Mouse (Mus musculus): ENCODE data around the gene Adrm1. TPM values are rescaled to one million over a fixed set of nuclear protein-coding genes. Genes with fewer than 3 reads are reported as not detected.

Gene Adrm1
- total and polyA plus RNA-seq, 3 experiments: 287 to 312 TPM; not detected in 1

- Histone ChIP-seq H3K27ac (ENCODE audit: control insufficient read depth, low read depth, low read length) (no peak overlapping the region), H3K9me3 (replicated peaks; ENCODE audit: insufficient read depth, low read length) (no peaks in the 10 kb centered on the region), H3K4me3 (ENCODE audit: control insufficient read depth in 1 of 2, insufficient read depth in 1 of 2, low read depth in 2 of 2, low read length in 2 of 2) (no peak overlapping the region), H3K9ac (ENCODE audit: control insufficient read depth, low read depth, low read length, poor library complexity, severe bottlenecking) (no peak overlapping the region), H3K27me3 (ENCODE audit: control insufficient read depth in 1 of 2, insufficient read depth in 2 of 2, low read length in 2 of 2) (no peaks in the 10 kb centered on the region), H3K79me2 (ENCODE audit: control insufficient read depth, insufficient read depth, low read length, poor library complexity) (peaks cover under 1% of the 10 kb centered on the region; the same call in 1 of the 2 replicates), H3K4me1 (ENCODE audit: control insufficient read depth in 1 of 2, insufficient read depth in 2 of 2, low read length in 2 of 2) (peaks cover 0 to 17% of the 10 kb centered on the region in 2 experiments; a peak in 2 of 4 replicates), H3K36me3 (ENCODE audit: control insufficient read depth in 1 of 2, insufficient read depth in 2 of 2, low read length in 2 of 2) (peaks cover 2 to 11% of the 10 kb centered on the region in 2 experiments; a peak in 3 of 4 replicates)
- TF ChIP-seq MEF2A (IDR thresholded peaks at IDR 0.05; ENCODE audit: extremely low read depth, insufficient replicate concordance, low read depth, low read length, poor library complexity, severe bottlenecking): no peak
- TF ChIP-seq UBTF (IDR thresholded peaks at IDR 0.05; ENCODE audit: borderline replicate concordance, insufficient read depth, low read depth, low read length): no peak
- no peak for TF ChIP-seq ETS1 (IDR thresholded peaks at IDR 0.05; ENCODE audit: low read depth, low read length)
- DNase-seq (ENCODE audit: low read depth, low spot score): no peak
Observed at GRCm38 (mm10) chr2:180165855-180166254, 5.4 kb upstream of the Adrm1 start.

GRCm38 (mm10) chr2:180166869-180167268 is 4.4 kb upstream of the Adrm1 start:
- Histone ChIP-seq H3K4me3 (ENCODE audit: control insufficient read depth in 1 of 2, insufficient read depth in 1 of 2, low read depth in 2 of 2, low read length in 2 of 2) (no peak overlapping the region), H3K27me3 (ENCODE audit: control insufficient read depth in 1 of 2, insufficient read depth in 2 of 2, low read length in 2 of 2) (no peaks in the 10 kb centered on the region), H3K79me2 (ENCODE audit: control insufficient read depth, insufficient read depth, low read length, poor library complexity) (peaks cover 7% of the 10 kb centered on the region), H3K27ac (ENCODE audit: control insufficient read depth, low read depth, low read length) (no peak overlapping the region), H3K36me3 (ENCODE audit: control insufficient read depth in 1 of 2, insufficient read depth in 2 of 2, low read length in 2 of 2) (peaks cover 1 to 9% of the 10 kb centered on the region in 2 experiments; a peak in 3 of 4 replicates), H3K9ac (ENCODE audit: control insufficient read depth, low read depth, low read length, poor library complexity, severe bottlenecking) (no peak overlapping the region), H3K9me3 (replicated peaks; ENCODE audit: insufficient read depth, low read length) (no peaks in the 10 kb centered on the region), H3K4me1 (ENCODE audit: control insufficient read depth in 1 of 2, insufficient read depth in 2 of 2, low read length in 2 of 2) (peaks cover 0 to 13% of the 10 kb centered on the region in 2 experiments; a peak in 2 of 4 replicates)
- DNase-seq (ENCODE audit: low read depth, low spot score): no peak
- TF ChIP-seq SIN3A (IDR thresholded peaks at IDR 0.05; ENCODE audit: low read length) (no peak), JUND (IDR thresholded peaks at IDR 0.05; ENCODE audit: low read depth, low read length) (no peak), MAZ (IDR thresholded peaks at IDR 0.05; ENCODE audit: low read depth, low read length) (no peak), RCOR1 (IDR thresholded peaks at IDR 0.05; ENCODE audit: low read depth, low read length) (no peak), USF2 (IDR thresholded peaks at IDR 0.05; ENCODE audit: borderline replicate concordance in 1 of 2, insufficient read depth in 1 of 2, low read depth in 1 of 2, low read length in 2 of 2) (no peak), KAT2A (conservative IDR thresholded peaks at IDR 0.05; ENCODE audit: low read depth, low read length) (no peak), USF1 (IDR thresholded peaks at IDR 0.05; ENCODE audit: low read depth, low read length) (no peak), CTCF (IDR thresholded peaks at IDR 0.05 in 2 of 3, conservative IDR thresholded peaks at IDR 0.05 in 1 of 3; ENCODE audit: control insufficient read depth in 1 of 3, insufficient read depth in 1 of 3, low read depth in 2 of 3, low read length in 3 of 3, poor library complexity in 1 of 3, severe bottlenecking in 1 of 3) (no peak), MXI1 (IDR thresholded peaks at IDR 0.05; ENCODE audit: low read depth, low read length) (no peak), MYB (IDR thresholded peaks at IDR 0.05; ENCODE audit: low read depth, low read length) (no peak)

All from MEL (cell line).